Mouse (Mus musculus): ENCODE data around the gene Rprd1b. TPM values are rescaled to one million over a fixed set of nuclear protein-coding genes. Genes with fewer than 3 reads are reported as not detected.

Gene Rprd1b
- polyA plus RNA-seq, 1 experiment from 2014 or later = 19.8 TPM

GRCm38 (mm10) chr2:158154641-158155040 is 126.3 kb downstream of the Rprd1b start:
- no peak for TF ChIP-seq CTCF (IDR thresholded peaks at IDR 0.05; ENCODE audit: low read depth)
- no peak for ATAC-seq

DNA sequence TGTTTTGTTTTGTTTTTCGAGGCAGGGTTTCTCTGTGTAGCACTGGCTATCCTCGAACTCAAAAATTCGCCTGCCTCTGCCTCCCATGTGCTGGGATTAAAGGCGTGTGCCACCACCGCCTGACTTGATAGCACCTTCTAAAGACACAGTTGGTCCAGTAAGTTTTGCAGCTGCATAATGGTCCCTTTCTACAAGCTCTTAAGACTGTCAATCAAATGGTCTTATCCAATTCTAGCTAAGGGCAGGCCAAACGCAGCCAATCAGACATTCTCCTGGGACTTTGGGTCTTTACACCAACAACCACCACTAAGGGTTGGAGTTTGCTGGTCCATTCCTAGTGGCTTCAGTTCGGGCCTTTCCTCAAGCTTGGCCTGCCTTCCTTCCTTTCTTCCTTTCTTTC is 126.8 kb downstream of the Rprd1b start:
- H3K4me2 ChIP-seq (replicated peaks; ENCODE audit: low read depth) = no peak overlapping the region
- H3K27ac ChIP-seq (ENCODE audit: low read depth, low read length) = no peak overlapping the region
- H3K36me3 ChIP-seq (ENCODE audit: control insufficient read depth, insufficient read depth) = no peaks in the 10 kb centered on the region
- no peaks in the 10 kb centered on the region for H3K9me3 ChIP-seq (ENCODE audit: control insufficient read depth)
- no peak overlapping the region for H3K4me3 ChIP-seq (ENCODE audit: low read depth, low read length)
- no peak overlapping the region for H3K9ac ChIP-seq (ENCODE audit: low read depth, low read length)
- 0 out of 2 replicates have a peak, but pooled peaks cover 12% of the 10 kb centered on the region for H3K4me1 ChIP-seq (replicated peaks; ENCODE audit: control insufficient read depth, insufficient read depth, low read length)
- no peak for ATAC-seq
- WGBS = 90% methylated on average over 7 of the region's 7 CpGs
- no peak for TF ChIP-seq CTCF (IDR thresholded peaks at IDR 0.05; ENCODE audit: low read depth)
- no peaks in the 10 kb centered on the region for H3K27me3 ChIP-seq (replicated peaks; ENCODE audit: control insufficient read depth, insufficient read depth, low read length)

More at GRCm38 (mm10) chr2:158154641-158155040, 126.3 kb downstream of the Rprd1b start:
- Histone ChIP-seq H3K9ac (ENCODE audit: low read depth, low read length) (no peak overlapping the region), H3K4me1 (replicated peaks; ENCODE audit: control insufficient read depth, insufficient read depth, low read length) (0 out of 2 replicates have a peak, but pooled peaks cover 9% of the 10 kb centered on the region), H3K27me3 (replicated peaks; ENCODE audit: control insufficient read depth, insufficient read depth, low read length) (no peaks in the 10 kb centered on the region), H3K9me3 (ENCODE audit: control insufficient read depth) (no peaks in the 10 kb centered on the region), H3K4me3 (ENCODE audit: low read depth, low read length) (no peak overlapping the region), H3K4me2 (replicated peaks; ENCODE audit: low read depth) (no peak overlapping the region), H3K27ac (ENCODE audit: low read depth, low read length) (no peak overlapping the region), H3K36me3 (ENCODE audit: control insufficient read depth, insufficient read depth) (no peaks in the 10 kb centered on the region)
- WGBS = 38% methylated on average over 8 of the region's 8 CpGs

DNA sequence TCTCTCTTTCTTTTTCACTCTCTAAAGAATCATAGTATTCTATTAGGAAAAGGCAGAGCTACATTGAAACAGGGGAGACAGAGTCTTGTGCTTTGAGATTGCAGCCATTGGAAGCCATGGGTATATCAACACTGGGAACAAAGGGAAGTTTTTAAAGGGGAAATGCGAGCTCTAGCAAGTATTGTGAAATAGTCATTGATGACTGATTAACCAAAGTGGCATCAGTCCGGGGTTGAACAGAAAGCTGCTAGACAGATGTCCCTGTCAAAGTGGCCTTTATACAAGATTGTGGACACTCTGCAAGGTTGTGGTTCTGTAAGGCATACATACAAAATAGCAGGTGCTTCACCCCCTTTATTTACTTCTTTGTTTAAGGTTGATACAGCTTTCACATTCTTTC is 127.3 kb downstream of the Rprd1b start:
- no peak overlapping the region for H3K27ac ChIP-seq (ENCODE audit: low read depth, low read length)
- H3K4me3 ChIP-seq (ENCODE audit: low read depth, low read length) = no peak overlapping the region
- no peak overlapping the region for H3K9ac ChIP-seq (ENCODE audit: low read depth, low read length)
- H3K4me1 ChIP-seq (replicated peaks; ENCODE audit: control insufficient read depth, insufficient read depth, low read length) = 0 out of 2 replicates have a peak, but pooled peaks cover 17% of the 10 kb centered on the region
- no peak overlapping the region for H3K4me2 ChIP-seq (replicated peaks; ENCODE audit: low read depth)
- H3K9me3 ChIP-seq (ENCODE audit: control insufficient read depth) = no peaks in the 10 kb centered on the region
- ATAC-seq = 0 out of 2 replicates have a peak, but pooled peaks have one; percentile 31
- no peak for TF ChIP-seq CTCF (IDR thresholded peaks at IDR 0.05; ENCODE audit: low read depth)
- H3K36me3 ChIP-seq (ENCODE audit: control insufficient read depth, insufficient read depth) = no peaks in the 10 kb centered on the region
- 19% methylated on average over 2 of the region's 2 CpGs for WGBS
- H3K27me3 ChIP-seq (replicated peaks; ENCODE audit: control insufficient read depth, insufficient read depth, low read length) = no peaks in the 10 kb centered on the region

- Histone ChIP-seq H3K4me1 (replicated peaks; ENCODE audit: control insufficient read depth, insufficient read depth, low read length) (0 out of 2 replicates have a peak, but pooled peaks cover 17% of the 10 kb centered on the region), H3K27ac (ENCODE audit: low read depth, low read length) (no peak overlapping the region), H3K4me2 (replicated peaks; ENCODE audit: low read depth) (no peak overlapping the region), H3K9me3 (ENCODE audit: control insufficient read depth) (no peaks in the 10 kb centered on the region), H3K36me3 (ENCODE audit: control insufficient read depth, insufficient read depth) (no peaks in the 10 kb centered on the region), H3K4me3 (ENCODE audit: low read depth, low read length) (no peak overlapping the region), H3K27me3 (replicated peaks; ENCODE audit: control insufficient read depth, insufficient read depth, low read length) (no peaks in the 10 kb centered on the region), H3K9ac (ENCODE audit: low read depth, low read length) (no peak overlapping the region)
- no peak for TF ChIP-seq CTCF (IDR thresholded peaks at IDR 0.05; ENCODE audit: low read depth)
- 79% methylated on average over 9 of the region's 9 CpGs for WGBS
- no peak for ATAC-seq
Measured at GRCm38 (mm10) chr2:158156487-158156886, 128.2 kb downstream of the Rprd1b start.

GRCm38 (mm10) chr2:158157654-158158053 is 129.4 kb downstream of the Rprd1b start:
- H3K27ac ChIP-seq (ENCODE audit: low read depth, low read length) = no peak overlapping the region
- H3K4me1 ChIP-seq (replicated peaks; ENCODE audit: control insufficient read depth, insufficient read depth, low read length) = 0 out of 2 replicates have a peak, but pooled peaks cover 17% of the 10 kb centered on the region
- TF ChIP-seq CTCF (IDR thresholded peaks at IDR 0.05; ENCODE audit: low read depth) = no peak
- ATAC-seq = no peak
- H3K4me3 ChIP-seq (ENCODE audit: low read depth, low read length) = no peak overlapping the region
- 83% methylated on average over 8 of the region's 8 CpGs for WGBS
- H3K4me2 ChIP-seq (replicated peaks; ENCODE audit: low read depth) = no peak overlapping the region
- no peaks in the 10 kb centered on the region for H3K27me3 ChIP-seq (replicated peaks; ENCODE audit: control insufficient read depth, insufficient read depth, low read length)
- no peaks in the 10 kb centered on the region for H3K9me3 ChIP-seq (ENCODE audit: control insufficient read depth)
- no peaks in the 10 kb centered on the region for H3K36me3 ChIP-seq (ENCODE audit: control insufficient read depth, insufficient read depth)
- H3K9ac ChIP-seq (ENCODE audit: low read depth, low read length) = no peak overlapping the region

DNA sequence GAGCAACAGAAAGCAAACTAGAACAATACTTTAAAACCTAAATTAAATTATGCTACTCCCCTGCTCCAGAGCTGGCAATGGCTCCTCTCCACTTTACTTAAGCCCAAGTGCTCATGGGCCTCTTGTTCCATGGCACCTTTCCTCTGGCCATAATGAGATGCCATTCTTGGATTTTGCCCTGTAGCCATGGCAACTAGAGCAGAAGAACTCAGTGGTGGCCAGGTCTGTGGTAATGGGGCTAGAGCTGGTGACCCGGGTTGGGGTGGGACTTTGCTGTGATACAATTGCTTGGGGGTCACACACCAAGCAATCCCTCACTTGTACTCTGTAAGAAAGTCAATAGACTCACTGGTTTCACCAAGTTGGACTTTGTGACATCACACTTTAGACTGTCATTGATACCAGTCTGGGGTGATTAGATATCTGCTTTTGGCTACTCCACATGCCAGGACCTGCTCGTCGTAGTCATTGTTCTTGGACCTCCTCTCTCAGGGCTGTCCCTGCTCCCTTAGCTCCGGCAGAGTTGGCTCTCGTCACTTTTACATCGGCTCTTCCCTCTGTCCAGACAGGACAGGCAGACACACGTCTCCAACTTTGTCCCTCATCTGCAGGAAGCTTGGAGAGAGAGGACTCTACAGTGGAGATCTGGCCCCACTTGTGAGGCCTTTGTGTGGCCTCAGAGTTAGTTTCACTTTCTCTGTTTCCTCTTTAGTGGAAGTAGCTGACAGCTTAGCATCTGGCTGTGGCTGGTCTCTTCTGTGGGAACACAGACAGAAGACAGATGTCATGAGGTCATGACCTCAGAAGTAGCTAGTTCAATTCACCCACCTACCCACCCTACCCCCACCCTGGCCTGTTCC is 131.3 kb downstream of the Rprd1b start:
- Histone ChIP-seq H3K9me3 (ENCODE audit: control insufficient read depth) (no peaks in the 10 kb centered on the region), H3K4me3 (ENCODE audit: low read depth, low read length) (no peak overlapping the region), H3K9ac (ENCODE audit: low read depth, low read length) (no peak overlapping the region), H3K27ac (ENCODE audit: low read depth, low read length) (peak overlapping the region; percentile 57), H3K4me1 (replicated peaks; ENCODE audit: control insufficient read depth, insufficient read depth, low read length) (0 out of 2 replicates have a peak, but pooled peaks cover 17% of the 10 kb centered on the region), H3K27me3 (replicated peaks; ENCODE audit: control insufficient read depth, insufficient read depth, low read length) (no peaks in the 10 kb centered on the region), H3K36me3 (ENCODE audit: control insufficient read depth, insufficient read depth) (no peaks in the 10 kb centered on the region), H3K4me2 (replicated peaks; ENCODE audit: low read depth) (peak overlapping the region; percentile 46)
- no peak for TF ChIP-seq CTCF (IDR thresholded peaks at IDR 0.05; ENCODE audit: low read depth)
- peak; percentile 78 for ATAC-seq
- WGBS = 25% methylated on average over 7 of the region's 7 CpGs

Measured in intestine, postnatal 0 days (tissue).